Mouse (Mus musculus): ENCODE results near the gene Cd248. TPM values are rescaled to one million over a fixed set of nuclear protein-coding genes. Genes with fewer than 3 reads are reported as not detected.
"Not testable (repeated sequence)": the region's sequence is repeated elsewhere in the genome, so short reads cannot be mapped to it uniquely, and the experiment has no call there.

The Cd248 gene
- total and polyA plus RNA-seq, 2 experiments from 2014 or later = 7.8 to 24.4 TPM

DNA sequence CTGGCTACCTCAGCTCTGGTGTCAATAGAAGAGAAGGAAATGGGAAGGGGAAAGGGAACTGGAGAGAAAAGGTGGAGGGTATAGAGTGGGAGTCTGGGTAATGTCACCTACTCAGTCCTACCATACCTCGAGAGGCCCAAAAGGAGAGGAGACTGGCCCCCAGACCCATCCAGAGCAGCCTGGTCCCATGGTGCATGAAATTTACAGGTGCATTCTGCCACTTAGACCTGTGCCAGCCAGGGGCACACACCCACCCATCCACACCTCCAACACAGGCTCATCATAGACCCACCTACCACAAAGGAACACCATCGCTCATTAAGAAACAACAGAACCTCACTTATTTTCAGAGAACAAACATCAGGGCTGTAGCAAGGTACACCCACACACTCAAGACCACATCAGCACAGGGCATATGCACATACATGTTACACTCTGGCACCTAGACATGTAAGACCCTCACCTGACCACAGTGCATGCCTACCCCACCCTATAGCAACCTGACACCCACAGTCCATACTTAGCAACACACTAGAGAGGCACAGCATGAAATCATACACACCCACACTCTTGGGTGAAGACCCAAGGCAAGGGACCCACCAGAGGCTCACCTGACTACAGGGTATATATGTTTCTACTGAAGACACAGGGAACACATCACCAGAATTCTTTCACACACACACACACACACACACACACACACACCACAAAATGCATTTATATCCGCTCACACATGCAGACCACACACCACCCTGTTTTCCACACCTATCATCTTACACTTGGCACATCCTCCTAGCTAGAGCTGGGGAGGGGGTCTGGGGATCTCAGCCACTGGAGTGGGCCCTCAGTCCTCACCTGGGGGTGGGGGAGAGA, 16.3 kb downstream of the Cd248 start:
- ATAC-seq (ENCODE audit: insufficient read depth, low read depth) = no peak
- H3K4me3 ChIP-seq (ENCODE audit: low read depth, low read length) = no peak overlapping the region

DNA sequence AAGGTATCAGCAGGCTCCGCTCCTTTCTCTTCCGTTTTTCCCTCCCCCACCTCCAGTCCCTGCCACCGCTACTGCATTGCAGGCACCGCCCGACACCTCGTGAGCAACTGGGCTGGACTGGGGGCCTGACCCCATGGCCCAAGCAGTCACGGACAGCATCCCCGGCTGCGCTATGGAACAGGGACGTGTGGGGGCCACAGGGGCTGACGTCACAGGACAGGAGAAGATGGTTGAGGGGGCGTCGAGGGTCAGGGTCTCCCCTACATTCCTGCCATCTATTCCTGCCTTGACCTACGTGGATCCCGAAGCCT, 16.9 kb downstream of the Cd248 start:
- no peak for ATAC-seq (ENCODE audit: insufficient read depth, low read depth)
- Histone ChIP-seq H3K27ac (ENCODE audit: low read depth) (no peak overlapping the region), H3K9me3 (replicated peaks; ENCODE audit: control insufficient read depth, low read length) (no peaks in the 10 kb centered on the region), H3K27me3 (ENCODE audit: control insufficient read depth, insufficient read depth, low read length) (peaks cover 65% of the 10 kb centered on the region), H3K4me2 (ENCODE audit: low read depth, low read length) (peak overlapping the region; percentile 70), H3K36me3 (replicated peaks; ENCODE audit: control insufficient read depth, insufficient read depth, low read length) (no peaks in the 10 kb centered on the region; the same call in 1 of the 2 replicates), H3K9ac (replicated peaks; ENCODE audit: low read depth, low read length) (no peak overlapping the region), H3K4me3 (ENCODE audit: low read depth, low read length) (peak overlapping the region; percentile 50), H3K4me1 (ENCODE audit: control insufficient read depth, insufficient read depth) (peaks cover 14% of the 10 kb centered on the region)
- DNase-seq (ENCODE audit: low spot score) = no peak
- TF ChIP-seq EP300 (IDR thresholded peaks at IDR 0.05; ENCODE audit: low read depth) (no peak), CTCF (IDR thresholded peaks at IDR 0.05; ENCODE audit: low read depth) (no peak)
- 2% methylated on average over 15 of the region's 15 CpGs for WGBS

More for the DNA sequence above, 16.3 kb downstream of the Cd248 start:
- Histone ChIP-seq H3K9ac (replicated peaks; ENCODE audit: low read depth, low read length) (no peak overlapping the region), H3K4me1 (ENCODE audit: control insufficient read depth, insufficient read depth) (peaks cover 11% of the 10 kb centered on the region), H3K36me3 (replicated peaks; ENCODE audit: control insufficient read depth, insufficient read depth, low read length) (no peaks in the 10 kb centered on the region), H3K9me3 (replicated peaks; ENCODE audit: control insufficient read depth, low read length) (no peaks in the 10 kb centered on the region), H3K27me3 (ENCODE audit: control insufficient read depth, insufficient read depth, low read length) (peaks cover 65% of the 10 kb centered on the region), H3K4me2 (ENCODE audit: low read depth, low read length) (no peak overlapping the region), H3K27ac (ENCODE audit: low read depth) (no peak overlapping the region)
- TF ChIP-seq EP300 (IDR thresholded peaks at IDR 0.05; ENCODE audit: low read depth) = no peak
- no peak for TF ChIP-seq CTCF (IDR thresholded peaks at IDR 0.05; ENCODE audit: low read depth)
- no peak for DNase-seq (ENCODE audit: low spot score)
- 56% methylated on average over 3 of the region's 3 CpGs for WGBS

DNA sequence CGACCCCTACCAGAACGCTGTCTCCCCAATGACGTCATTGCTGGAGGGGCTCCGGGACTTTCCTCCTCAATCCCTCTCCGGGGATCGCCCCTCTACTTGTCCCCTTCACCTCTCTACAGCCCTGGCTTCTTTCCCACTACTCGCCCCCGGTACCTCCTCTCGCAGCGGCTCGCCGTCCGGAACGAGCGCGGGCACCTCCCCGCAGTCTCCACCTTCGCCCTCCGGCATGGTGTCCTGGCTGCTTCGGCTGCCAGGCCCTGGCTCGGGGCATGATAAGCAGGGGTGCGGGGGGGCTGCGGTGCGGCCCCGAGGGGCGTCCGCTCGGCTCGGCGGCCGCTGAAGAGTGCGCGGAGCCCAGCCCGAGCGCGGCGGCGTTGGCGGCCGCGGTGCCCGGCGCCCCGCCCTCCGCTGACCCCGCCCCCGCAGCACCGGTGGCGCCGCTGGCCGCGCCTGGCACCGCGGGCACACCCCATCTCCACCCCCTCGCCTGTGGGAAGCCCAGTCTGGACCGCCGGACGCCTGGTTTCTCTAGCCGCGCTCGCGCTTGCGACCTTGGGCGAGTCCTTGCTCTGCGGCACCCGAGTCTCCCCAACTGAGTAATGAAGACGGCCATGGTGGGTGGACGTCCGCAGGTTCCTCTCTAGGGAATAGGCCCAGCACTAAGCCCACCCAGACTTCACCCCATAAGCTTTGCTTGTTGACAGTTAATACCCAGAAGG, 17.4 kb downstream of the Cd248 start, which contains the start of gene Tmem151a:
TSS of gene Tmem151a (minus strand) at position 387 of the 719 bp plus-strand sequence.
- no peaks in the 10 kb centered on the region for H3K9me3 ChIP-seq (replicated peaks; ENCODE audit: control insufficient read depth, low read length)
- under 1% methylated on average over 49 of the region's 69 CpGs for WGBS
- ATAC-seq (ENCODE audit: insufficient read depth, low read depth) (no peak), DNase-seq (ENCODE audit: low spot score) (no peak)
- H3K27me3 ChIP-seq (ENCODE audit: control insufficient read depth, insufficient read depth, low read length) = peaks cover 62% of the 10 kb centered on the region
- peak within 1 kb of the TSS; percentile 50 for H3K4me3 ChIP-seq (ENCODE audit: low read depth, low read length)
- H3K4me1 ChIP-seq (ENCODE audit: control insufficient read depth, insufficient read depth) = peaks cover 14% of the 10 kb centered on the region
- peaks cover 1% of the 10 kb centered on the region; the same call in 1 of the 2 replicates for H3K36me3 ChIP-seq (replicated peaks; ENCODE audit: control insufficient read depth, insufficient read depth, low read length)
- no peak within 1 kb of the TSS for H3K9ac ChIP-seq (replicated peaks; ENCODE audit: low read depth, low read length)
- TF ChIP-seq CTCF (IDR thresholded peaks at IDR 0.05; ENCODE audit: low read depth) (no peak), EP300 (IDR thresholded peaks at IDR 0.05; ENCODE audit: low read depth) (no peak)
- H3K27ac ChIP-seq (ENCODE audit: low read depth) = no peak within 1 kb of the TSS
- H3K4me2 ChIP-seq (ENCODE audit: low read depth, low read length) = peak within 1 kb of the TSS; percentile 70

DNA sequence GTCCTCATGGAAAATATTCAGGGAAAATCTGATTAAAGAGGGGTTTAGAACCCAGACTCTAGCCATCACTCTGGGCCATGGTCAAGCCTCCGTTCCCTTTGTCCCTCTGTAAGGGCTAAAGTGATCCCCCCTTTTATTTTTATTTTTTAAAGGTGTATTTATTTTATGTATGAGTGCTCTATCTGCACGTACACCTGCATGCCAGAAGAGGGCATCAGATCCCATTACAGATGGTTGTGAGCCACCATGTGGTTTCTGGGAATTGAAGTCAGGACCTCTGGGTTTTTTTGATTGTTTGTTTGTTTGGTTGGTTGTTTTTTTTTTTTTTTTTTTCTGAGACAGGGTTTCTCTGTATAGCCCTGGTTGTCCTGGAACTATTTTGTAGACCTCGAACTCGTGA, 18.7 kb downstream of the Cd248 start:
- Histone ChIP-seq H3K4me1 (ENCODE audit: control insufficient read depth, insufficient read depth) (peaks cover 14% of the 10 kb centered on the region), H3K36me3 (replicated peaks; ENCODE audit: control insufficient read depth, insufficient read depth, low read length) (peaks cover 10% of the 10 kb centered on the region), H3K27me3 (ENCODE audit: control insufficient read depth, insufficient read depth, low read length) (peaks cover 50% of the 10 kb centered on the region)
- not testable (repeated sequence) for H3K27ac ChIP-seq (ENCODE audit: low read depth); ATAC-seq (ENCODE audit: insufficient read depth, low read depth); H3K9ac ChIP-seq (replicated peaks; ENCODE audit: low read depth, low read length); H3K9me3 ChIP-seq (replicated peaks; ENCODE audit: control insufficient read depth, low read length); DNase-seq (ENCODE audit: low spot score); H3K4me3 ChIP-seq (ENCODE audit: low read depth, low read length); H3K4me2 ChIP-seq (ENCODE audit: low read depth, low read length)
- 61% methylated on average over 4 of the region's 4 CpGs for WGBS

DNA sequence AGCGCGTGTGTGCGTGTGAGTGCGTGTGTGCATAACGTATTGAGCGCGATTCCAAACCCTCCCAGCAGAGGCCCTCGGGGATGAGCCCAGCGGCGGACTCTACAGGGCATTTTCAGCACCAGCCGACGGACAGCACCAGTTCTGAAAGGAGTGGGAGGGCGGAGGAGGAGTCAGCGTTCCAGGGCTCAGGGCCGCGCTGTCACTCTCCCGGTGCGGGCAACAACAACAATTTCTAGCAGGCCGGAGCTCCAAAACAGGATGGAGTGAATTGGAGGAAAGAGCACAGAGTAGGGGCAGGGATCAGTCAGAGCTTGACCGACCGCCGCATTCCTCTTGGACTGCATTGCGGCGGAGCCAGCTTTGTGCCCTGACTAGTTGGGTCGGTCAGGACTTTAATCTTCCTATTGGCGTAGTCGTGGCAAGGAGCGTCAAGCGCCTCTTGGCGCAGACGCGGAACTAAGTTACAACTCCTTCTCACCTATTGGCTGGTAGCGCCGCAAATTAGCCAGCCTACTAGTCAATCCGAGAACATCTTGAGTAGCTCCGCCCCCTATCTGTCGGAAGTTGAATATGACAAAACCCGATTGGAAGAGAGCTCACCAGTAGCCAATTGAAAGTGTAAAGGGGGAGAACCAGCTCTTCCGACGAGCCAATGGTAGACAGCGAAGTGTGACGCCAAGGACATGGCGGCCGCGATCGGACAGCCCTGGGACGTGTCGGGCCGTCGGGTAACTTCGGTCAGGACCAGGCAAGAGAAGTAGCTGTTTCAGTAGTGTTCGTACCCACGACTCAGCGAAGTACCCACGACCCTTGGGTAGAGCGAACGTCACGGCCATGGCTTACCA, 20.2 kb downstream of the Cd248 start, which contains the start of gene Yif1a:
TSS of gene Yif1a (plus strand) at position 655 of the 845 bp plus-strand sequence.
- under 1% methylated on average over 58 of the region's 58 CpGs for WGBS
- H3K9me3 ChIP-seq (replicated peaks; ENCODE audit: control insufficient read depth, low read length) = no peaks in the 10 kb centered on the region
- peaks cover 34% of the 10 kb centered on the region for H3K27me3 ChIP-seq (ENCODE audit: control insufficient read depth, insufficient read depth, low read length)
- H3K9ac ChIP-seq (replicated peaks; ENCODE audit: low read depth, low read length) = peak within 1 kb of the TSS; percentile 63
- peak; percentile 93 for ATAC-seq (ENCODE audit: insufficient read depth, low read depth)
- peak within 1 kb of the TSS; percentile 76 for H3K27ac ChIP-seq (ENCODE audit: low read depth)
- H3K4me1 ChIP-seq (ENCODE audit: control insufficient read depth, insufficient read depth) = peaks cover 14% of the 10 kb centered on the region
- H3K4me2 ChIP-seq (ENCODE audit: low read depth, low read length) = peak within 1 kb of the TSS; percentile 98
- H3K4me3 ChIP-seq (ENCODE audit: low read depth, low read length) = peak within 1 kb of the TSS; percentile 82
- TF ChIP-seq CTCF (IDR thresholded peaks at IDR 0.05; ENCODE audit: low read depth) (peak; percentile 57), EP300 (IDR thresholded peaks at IDR 0.05; ENCODE audit: low read depth) (no peak; the same call in 1 of the 2 replicates)
- DNase-seq (ENCODE audit: low spot score) = peak; percentile 99
- peaks cover 22% of the 10 kb centered on the region for H3K36me3 ChIP-seq (replicated peaks; ENCODE audit: control insufficient read depth, insufficient read depth, low read length)
